Mouse (Mus musculus) Patski (cell line): ENCODE measurements at regions not wholly inside any gene's neighbourhood (a gene's known extent, or its start where the extent isn't known, plus 50 kb on each side); places are given as distances from the start of the nearest gene placed in this dataset.

Experiments used
- ATAC-seq: fragments of 100-300 bp; one replicate; pipeline ENCODE4 v1.8.0; 2021
- CTCF ChIA-PET: fragments of 350-600 bp; sonication (Branson Sonifier 250); formaldehyde crosslinking; loops from one replicate; lab custom pipeline; 2022; ENCODE audit warnings: inconsistent platforms; lab: Charles Lee
- POLR2A ChIA-PET: fragments of 350-600 bp; sonication (Branson Sonifier 250); formaldehyde crosslinking; loops from one replicate; lab custom pipeline; 2022; ENCODE audit warnings: antibody characterized with exemption, inconsistent platforms; lab: Charles Lee
- DNase-seq: peaks from one replicate; pipeline ENCODE4 v3.0.0-alpha.2; 2011; ENCODE audit warnings: low read depth, low spot score
- H3K27me3 ChIP-seq: fragments of 371-371 bp; one replicate; pipeline ENCODE4 v1.5.1; 2021
- CTCF ChIP-seq: fragments of 100-300 bp; IDR thresholded peaks from one replicate; pipeline ENCODE4 v1.5.1; 2021
- in situ Hi-C: fragments of 300-500 bp; cut with MboI; formaldehyde crosslinking; loops from 3 replicates; pipeline ENCODE4 v1.11.1; 2018; ENCODE audit warnings: low pct_unique_long_range_greater_than_20kb, mixed read lengths

DNA sequence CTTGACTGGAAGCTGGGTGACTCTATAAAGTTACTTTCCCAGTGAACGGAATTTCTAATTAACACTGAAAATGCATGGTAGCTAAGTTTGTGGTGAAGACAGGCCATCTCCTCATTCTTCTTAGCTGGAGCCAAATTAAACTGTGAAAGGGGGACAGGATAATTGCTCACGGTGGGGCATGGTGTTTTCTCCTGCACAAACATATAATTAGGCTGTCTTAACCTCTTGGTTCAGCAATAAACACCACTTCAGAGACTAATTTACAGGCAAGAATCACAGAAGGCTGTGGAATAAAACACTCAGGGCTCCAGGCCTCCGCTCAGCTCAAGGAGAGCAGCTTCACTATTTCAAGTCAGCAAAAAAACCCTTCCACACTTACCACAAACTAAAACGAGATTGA is 261.9 kb upstream of the Nt5e start:
- in situ Hi-C loops = no loop called here
- ATAC-seq = no peak
- CTCF ChIA-PET = interaction anchor here (1.6 kb wide), 1 partner anchor 8 kb away, joined by 6 read pairs; no protein-coding TSS in a partner anchor
- no peak for DNase-seq
- POLR2A ChIA-PET = interaction anchor here (0.6 kb wide), 1 partner anchor 124 kb away, joined by 3 read pairs; no protein-coding TSS in a partner anchor
- no peak for TF ChIP-seq CTCF
- H3K27me3 ChIP-seq = no peaks in the 10 kb centered on the region

DNA sequence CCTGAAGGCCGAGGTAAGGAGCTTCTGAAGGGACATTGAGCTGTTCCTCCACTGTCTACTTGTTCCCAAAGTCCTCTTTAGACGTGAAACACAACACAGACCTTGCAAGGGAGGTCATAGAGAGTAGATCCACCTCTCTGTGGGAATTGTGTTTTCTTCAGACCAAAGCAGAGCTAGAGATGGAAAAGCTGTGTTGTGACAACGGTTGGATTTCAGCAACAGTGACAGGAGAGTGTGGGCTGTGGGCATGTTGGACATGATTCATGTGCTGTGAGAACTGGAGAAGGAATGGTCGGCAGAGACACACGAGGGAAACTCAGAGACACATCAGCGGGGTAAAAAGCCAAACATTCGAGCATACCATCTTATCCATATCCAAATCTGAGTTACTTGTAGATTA is 261.2 kb upstream of the Nt5e start:
- in situ Hi-C loops = no loop called here
- DNase-seq (no peak), ATAC-seq (no peak)
- POLR2A ChIA-PET = no interaction called here
- H3K27me3 ChIP-seq = no peaks in the 10 kb centered on the region
- no peak for TF ChIP-seq CTCF
- CTCF ChIA-PET = interaction anchor here (1.2 to 1.3 kb wide), 2 partner anchors 9 to 18 kb away, joined by 3 to 4 read pairs; no protein-coding TSS in a partner anchor

DNA sequence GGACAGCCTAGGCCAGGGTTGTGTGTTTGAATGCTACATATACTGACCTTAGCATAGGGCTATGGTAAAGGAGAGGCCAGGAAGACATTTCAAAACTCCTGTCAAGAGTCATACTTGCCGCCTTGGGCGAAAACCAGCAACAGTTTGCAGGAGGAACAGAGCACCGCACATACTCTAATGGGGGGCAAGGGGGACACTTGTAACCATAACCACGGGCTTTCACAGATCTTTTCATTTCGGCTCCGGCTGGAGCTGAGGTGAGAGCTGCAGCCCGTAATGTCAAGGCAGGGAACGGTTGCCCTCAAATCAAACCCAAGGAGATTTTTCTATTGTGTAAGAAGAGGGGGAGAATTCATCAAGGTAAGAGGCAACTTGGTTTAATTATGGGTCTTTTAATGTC is 258.7 kb upstream of the Nt5e start:
- ATAC-seq = no peak
- in situ Hi-C loops = no loop called here
- TF ChIP-seq CTCF = no peak
- CTCF ChIA-PET = no interaction called here
- POLR2A ChIA-PET = no interaction called here
- no peaks in the 10 kb centered on the region for H3K27me3 ChIP-seq
- no peak for DNase-seq

DNA sequence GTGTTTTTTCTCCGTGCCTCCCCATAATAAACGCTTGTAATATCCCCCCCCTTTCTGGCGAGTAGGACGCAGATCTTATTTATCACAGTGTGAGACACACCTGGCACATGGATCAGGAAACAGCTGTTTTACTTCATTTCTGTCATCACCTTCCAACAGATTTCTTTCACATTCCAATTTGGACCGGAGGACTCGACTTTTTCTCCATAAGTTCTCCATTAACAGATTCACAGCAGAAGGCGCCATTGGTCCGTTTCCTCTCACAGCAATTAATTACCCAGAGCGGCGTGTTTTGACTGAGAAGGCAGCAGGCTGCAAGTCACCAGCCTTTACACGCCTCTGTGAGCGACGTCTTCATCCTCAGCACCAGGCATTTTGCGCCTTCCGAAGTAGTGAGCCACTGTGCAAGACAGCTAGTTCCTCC is 258.1 kb upstream of the Nt5e start:
- ChIA-PET CTCF (interaction anchor here (1.1 to 1.8 kb wide), 2 partner anchors 9 to 13 kb away, joined by 3 to 5 read pairs; no protein-coding TSS in a partner anchor), POLR2A (no interaction called here)
- DNase-seq (no peak), ATAC-seq (no peak)
- in situ Hi-C loops = no loop called here
- TF ChIP-seq CTCF = no peak
- H3K27me3 ChIP-seq = no peaks in the 10 kb centered on the region

DNA sequence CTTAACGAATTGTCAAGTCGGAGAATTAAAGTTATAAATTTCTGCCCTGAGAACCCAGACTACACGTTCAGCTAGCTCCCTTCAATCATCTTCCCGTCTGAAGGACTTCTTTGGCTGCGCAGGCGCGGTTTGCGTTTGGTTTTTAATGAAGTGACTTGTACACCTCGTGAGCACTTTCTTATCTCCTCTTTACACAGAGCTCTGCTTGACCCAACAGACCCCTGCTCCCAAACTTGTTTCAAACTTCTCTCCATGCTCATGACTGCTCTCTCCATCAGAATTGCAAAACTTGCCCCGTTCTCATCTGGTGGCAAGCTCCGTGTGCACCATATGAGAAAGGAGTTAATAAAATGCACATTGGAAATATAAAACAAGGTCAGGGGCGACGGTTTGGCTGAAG is 257.2 kb upstream of the Nt5e start:
- no peak for DNase-seq

DNA sequence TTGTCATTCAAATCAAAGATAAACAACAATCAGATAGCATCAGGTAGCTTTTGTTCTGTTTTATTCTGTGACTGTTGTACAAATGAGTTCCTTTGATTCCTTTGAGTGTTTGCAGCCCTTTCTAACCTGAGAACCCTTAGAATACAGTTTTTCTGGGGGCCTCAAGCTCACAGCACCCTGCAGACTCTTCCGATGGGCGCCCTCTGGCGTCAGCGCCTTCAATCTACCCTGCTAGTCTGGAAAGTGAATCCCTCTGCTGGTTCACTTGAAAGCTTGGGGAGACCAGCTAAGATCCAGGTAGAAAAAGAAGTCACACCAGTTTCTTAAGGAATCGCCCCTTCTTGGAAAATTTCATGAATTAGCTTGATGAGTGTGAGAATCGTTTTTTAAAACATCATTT is 253.8 kb upstream of the Nt5e start:
- DNase-seq (no peak), ATAC-seq (peak; percentile 47)
- POLR2A ChIA-PET = no interaction called here
- no peaks in the 10 kb centered on the region for H3K27me3 ChIP-seq
- in situ Hi-C loops = loop anchor here (5.0 kb wide), 1 partner anchor 346 kb away; no protein-coding TSS in a partner anchor
- peak; percentile 91 for TF ChIP-seq CTCF
- CTCF ChIA-PET = interaction anchor here (0.6 to 2.5 kb wide), 16 partner anchors 9 to 365 kb away, joined by 3 to 17 read pairs (median 4); no protein-coding TSS in a partner anchor

More for the DNA sequence above, 257.2 kb upstream of the Nt5e start:
- ATAC-seq = no peak
- H3K27me3 ChIP-seq = no peaks in the 10 kb centered on the region
- in situ Hi-C loops = loop anchor here (5.0 kb wide), 1 partner anchor 343 kb away; no protein-coding TSS in a partner anchor
- CTCF ChIA-PET = interaction anchor here (1.1 to 1.8 kb wide), 2 partner anchors 10 to 12 kb away, joined by 3 to 5 read pairs; no protein-coding TSS in a partner anchor
- POLR2A ChIA-PET = no interaction called here
- TF ChIP-seq CTCF = no peak

DNA sequence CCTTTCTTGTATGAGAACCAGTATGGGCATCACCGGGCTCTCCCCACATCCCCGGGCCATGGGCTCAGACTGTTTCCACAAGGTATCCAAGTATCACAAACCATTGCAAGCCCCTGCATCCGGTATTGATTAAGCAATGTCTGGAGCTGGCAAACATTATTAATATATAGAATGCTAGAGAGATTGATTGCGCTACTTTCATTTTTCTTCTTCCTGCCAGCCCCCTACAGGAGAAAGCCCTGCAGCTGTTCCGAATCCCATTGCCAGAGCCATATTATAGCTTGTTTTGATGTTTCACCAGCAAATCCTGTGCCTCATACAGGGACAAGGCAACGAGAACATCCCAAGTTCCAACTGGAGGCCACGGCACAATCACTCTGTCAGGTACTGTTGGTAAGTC is 253.4 kb upstream of the Nt5e start:
- ChIA-PET CTCF (interaction anchor here (0.6 to 2.5 kb wide), 16 partner anchors 9 to 365 kb away, joined by 3 to 17 read pairs (median 4); no protein-coding TSS in a partner anchor), POLR2A (no interaction called here)
- no peak for TF ChIP-seq CTCF
- ATAC-seq (no peak), DNase-seq (no peak)
- in situ Hi-C loops = loop anchor here (5.0 kb wide), 1 partner anchor 346 kb away; no protein-coding TSS in a partner anchor
- H3K27me3 ChIP-seq = no peaks in the 10 kb centered on the region

DNA sequence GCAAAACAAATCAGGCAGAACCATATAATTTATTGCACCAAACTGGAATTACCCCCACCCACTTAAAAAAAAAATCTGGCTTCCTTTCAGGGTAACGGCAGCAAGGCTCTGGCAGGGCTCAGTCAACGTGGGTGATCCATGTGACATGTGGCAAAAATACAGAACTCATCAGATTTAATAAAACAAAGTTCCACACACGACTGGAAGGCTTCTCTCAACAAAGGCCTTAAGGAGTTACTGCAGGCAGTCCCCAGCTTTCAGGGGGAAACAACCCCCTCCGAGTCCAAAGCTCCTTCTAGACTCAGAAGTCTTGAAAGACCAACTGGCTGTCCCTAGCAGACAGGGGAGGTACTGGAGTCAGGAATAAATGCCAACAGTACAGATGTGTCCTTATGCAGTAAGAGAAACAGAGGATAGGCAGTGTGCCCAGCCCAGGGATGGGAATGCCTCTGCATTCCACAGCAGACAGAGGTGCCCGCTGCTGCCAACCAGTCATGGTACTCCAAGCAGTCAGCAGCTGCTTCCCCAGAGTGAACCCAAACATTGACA is 244.0 kb upstream of the Nt5e start:
- POLR2A ChIA-PET = no interaction called here
- DNase-seq (no peak), ATAC-seq (no peak)
- CTCF ChIA-PET = interaction anchor here (3.0 kb wide), 1 partner anchor 10 kb away, joined by 17 read pairs; no protein-coding TSS in a partner anchor
- in situ Hi-C loops = no loop called here
- no peak for TF ChIP-seq CTCF
- no peaks in the 10 kb centered on the region for H3K27me3 ChIP-seq

DNA sequence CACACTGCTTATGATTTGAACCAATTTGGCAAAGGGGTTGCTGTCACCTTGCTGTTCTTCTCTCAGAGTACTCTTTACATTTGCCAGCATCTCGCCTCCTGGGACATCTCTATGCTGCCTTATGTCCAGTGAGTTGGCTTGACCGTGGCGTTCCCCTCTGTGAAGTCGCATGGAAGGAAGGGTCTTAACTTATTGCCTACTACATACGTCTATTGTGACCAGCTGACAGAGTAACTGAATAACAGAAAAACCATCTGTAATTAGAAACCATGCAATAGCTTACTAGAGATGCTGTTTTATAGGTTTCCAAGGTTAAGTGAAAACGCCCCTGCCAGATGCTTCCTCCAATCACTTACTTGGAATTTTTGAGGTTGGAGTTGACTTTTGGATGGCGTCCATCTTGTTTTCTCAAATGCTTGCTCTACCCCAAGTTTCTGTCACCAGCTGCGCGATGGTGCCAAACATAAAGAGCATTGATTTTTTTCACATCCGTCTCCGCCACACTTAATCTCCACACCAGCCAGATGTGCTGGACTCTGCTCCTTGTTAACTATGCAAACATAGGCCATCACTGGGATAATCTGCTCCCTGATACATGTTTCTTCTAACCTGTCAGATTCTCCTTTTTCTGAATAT is 241.7 kb upstream of the Nt5e start:
- no peak for ATAC-seq
- no peaks in the 10 kb centered on the region for H3K27me3 ChIP-seq
- no peak for TF ChIP-seq CTCF
- DNase-seq = no peak
- ChIA-PET POLR2A (no interaction called here), CTCF (no interaction called here)
- in situ Hi-C loops = no loop called here

DNA sequence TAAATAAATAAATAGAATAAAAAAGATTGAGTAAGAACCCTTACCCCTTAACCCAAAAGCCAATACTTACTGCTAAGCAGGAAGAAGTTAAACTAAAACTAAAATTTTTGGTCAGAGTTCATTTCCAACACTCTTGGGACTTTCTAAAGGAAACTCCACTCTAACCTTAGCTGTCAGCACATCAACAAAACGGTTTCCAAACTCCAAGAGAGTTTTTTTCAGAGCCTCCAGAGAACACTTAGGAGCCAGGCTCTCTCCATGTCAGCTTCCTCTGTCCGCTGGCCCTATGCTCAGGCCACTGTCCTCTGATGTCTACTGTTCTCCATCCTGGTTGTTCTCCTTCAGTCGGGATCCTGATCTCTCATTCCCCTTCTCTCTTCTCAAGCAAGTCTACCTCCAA is 241.1 kb upstream of the Nt5e start:
- DNase-seq (no peak), ATAC-seq (no peak)
- H3K27me3 ChIP-seq = no peaks in the 10 kb centered on the region
- ChIA-PET POLR2A (no interaction called here), CTCF (no interaction called here)
- in situ Hi-C loops = no loop called here
- TF ChIP-seq CTCF = no peak
